Mouse (Mus musculus): ENCODE data around the gene 1700001K19Rik.
"Not testable (repeated sequence)": the region's sequence is repeated elsewhere in the genome, so short reads cannot be mapped to it uniquely, and the experiment has no call there.

GRCm38 (mm10) chr12:110701363-110701762, 18.9 kb upstream of the 1700001K19Rik start:
- not testable (repeated sequence) for TF ChIP-seq CTCF (IDR thresholded peaks at IDR 0.05; ENCODE audit: borderline replicate concordance, control insufficient read depth, extremely low read depth, insufficient read depth, low read length, poor library complexity); POLR2A (IDR thresholded peaks at IDR 0.05; ENCODE audit: control insufficient read depth, extremely low read depth, insufficient read depth, low read length, poor library complexity)
